Mouse (Mus musculus) gastrocnemius, postnatal 36 days (tissue): ENCODE measurements around the gene Ccdc63. TPM values are rescaled to one million over a fixed set of nuclear protein-coding genes. Genes with fewer than 3 reads are reported as not detected.
A peak's percentile ranks its signal among the peaks of the same experiment; 100 is the strongest.

Experiments
- DNase-seq, 2 experiments: peaks; one replicate each; pipeline ENCODE4 v3.0.0; 2022
- intact Hi-C: fragments of 180-260 bp; cut with DNase I; formaldehyde crosslinking; loops from one replicate; pipeline ENCODE4 v1.15.1; 2025
- total RNA-seq, 2 experiments: library from RNA; stranded (reverse); gene quantifications; 2 replicates each; pipeline ENCODE4 v1.2.3; 2021

Gene Ccdc63
- total RNA-seq, 2 experiments from 2014 or later, result not detected

- intact Hi-C loops, result loop anchor here (2.0 to 5.0 kb wide), 3 partner anchors 115 to 187 kb away; no protein-coding TSS in a partner anchor
Measured at GRCm38 (mm10) chr5:122059060-122060017, 81.3 kb downstream of the Ccdc63 start.

More at GRCm38 (mm10) chr5:122059060-122060017, 81.3 kb downstream of the Ccdc63 start:
- DNase-seq, result peak; percentile 38 to 48

Other genes with a start within 250 kb of the Ccdc63 start
- 1 to 10 TPM; 1.9 to 2.3 TPM for gene Cux2, start 90.7 kb downstream of the Ccdc63 start, total RNA-seq
- 1,000 to 10,000 TPM in 1 of 2 experiments, 100 to 1,000 TPM in 1; 404 to 1,700 TPM for gene Myl2, start 39.9 kb downstream of the Ccdc63 start, total RNA-seq
- 100 to 1,000 TPM; 138 to 139 TPM for gene Ppp1cc, start 17.5 kb upstream of the Ccdc63 start, total RNA-seq
- under 1 TPM; 0.37 to 0.77 TPM for gene Hvcn1, start 66.0 kb upstream of the Ccdc63 start, total RNA-seq
- 1 to 10 TPM; 1.6 to 2.2 TPM for gene Tctn1, start 123.6 kb upstream of the Ccdc63 start, total RNA-seq
- 100 to 1,000 TPM in 1 of 2 experiments, 10 to 100 TPM in 1; 93.8 to 103 TPM for gene Pptc7, start 143.5 kb upstream of the Ccdc63 start, total RNA-seq
- under 1 TPM; 0.42 to 0.54 TPM for gene Rad9b, start 213.4 kb upstream of the Ccdc63 start, total RNA-seq
- gene Vps29, start 213.5 kb upstream of the Ccdc63 start, total RNA-seq, result 10 to 100 TPM; 36.2 to 41.3 TPM
- gene Gpn3, start 231.1 kb upstream of the Ccdc63 start, total RNA-seq, result 10 to 100 TPM; 22.4 to 23.8 TPM
- gene Fam216a, start 231.5 kb upstream of the Ccdc63 start, total RNA-seq, result 1 to 10 TPM; 4.2 to 6.5 TPM